Mouse (Mus musculus) monocyte, adult 5-6 weeks (primary cell): ENCODE data around the gene Mef2c. TPM values are rescaled to one million over a fixed set of nuclear protein-coding genes. Genes with fewer than 3 reads are reported as not detected.

Experiments
- ATAC-seq: fragments of 153-309, 156-312 bp; replicated peaks from 2 replicates; pipeline ENCODE4 v1.8.0; 2017; ENCODE audit warnings: mild to moderate bottlenecking; ENCODE audit not compliant: low TSS enrichment, insufficient number of reproducible peaks, severe bottlenecking, poor library complexity, low FRiP score
- total RNA-seq: library from RNA; stranded (forward); fragments of 200-1000, 200-491, 200-594 nt; gene quantifications from 3 replicates; pipeline ENCODE4 v1.2.3, GENCODE M21; 2017

The Mef2c gene
- total RNA-seq, 1 experiment from 2014 or later = 262 TPM

DNA sequence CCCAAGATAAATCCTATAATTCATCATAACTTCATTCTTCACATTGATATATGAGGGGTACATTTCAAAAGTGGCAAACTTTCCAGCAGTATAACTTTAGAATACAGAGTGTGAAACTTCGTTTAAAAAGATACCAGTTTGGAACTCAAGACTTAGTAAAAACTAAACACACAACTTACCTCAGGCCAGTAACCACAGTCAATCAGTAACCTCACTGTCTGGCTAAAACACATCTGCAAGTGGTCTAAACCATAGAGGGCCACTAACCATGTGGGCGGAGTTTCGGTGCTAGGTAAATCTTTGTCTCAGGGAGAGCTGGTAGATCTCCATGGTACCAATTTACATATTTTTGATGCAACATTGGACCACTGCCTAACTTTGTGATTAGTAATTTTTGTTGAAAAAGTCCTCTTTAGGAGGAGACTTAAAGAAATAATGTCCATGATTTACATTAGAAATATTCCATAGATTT, 93.9 kb downstream of the Mef2c start:
- no peak for ATAC-seq

- ATAC-seq = no peak
These were observed 96.5 kb downstream of the Mef2c start for GRCm38 (mm10) chr13:83600301-83600700.

DNA sequence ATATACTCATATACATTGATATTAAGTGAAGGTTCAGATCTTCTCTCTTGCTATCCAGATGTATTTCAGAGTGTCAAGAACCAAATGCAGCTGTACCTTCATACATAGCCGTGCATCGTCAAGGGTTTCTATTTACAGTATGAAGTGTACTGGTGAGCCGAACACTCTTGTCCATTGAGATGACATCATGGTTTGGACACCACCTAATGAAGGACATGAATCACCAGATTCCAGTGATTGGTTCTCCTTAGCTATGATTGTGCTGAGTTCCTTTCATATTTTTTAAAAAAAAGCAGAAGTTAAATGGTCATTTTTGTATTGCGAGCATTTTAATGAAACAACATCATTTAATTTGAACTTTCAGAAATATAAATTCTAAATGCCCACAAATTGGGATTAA, 97.9 kb downstream of the Mef2c start:
- ATAC-seq = peak; percentile 80; the same call in 1 of the 2 replicates

DNA sequence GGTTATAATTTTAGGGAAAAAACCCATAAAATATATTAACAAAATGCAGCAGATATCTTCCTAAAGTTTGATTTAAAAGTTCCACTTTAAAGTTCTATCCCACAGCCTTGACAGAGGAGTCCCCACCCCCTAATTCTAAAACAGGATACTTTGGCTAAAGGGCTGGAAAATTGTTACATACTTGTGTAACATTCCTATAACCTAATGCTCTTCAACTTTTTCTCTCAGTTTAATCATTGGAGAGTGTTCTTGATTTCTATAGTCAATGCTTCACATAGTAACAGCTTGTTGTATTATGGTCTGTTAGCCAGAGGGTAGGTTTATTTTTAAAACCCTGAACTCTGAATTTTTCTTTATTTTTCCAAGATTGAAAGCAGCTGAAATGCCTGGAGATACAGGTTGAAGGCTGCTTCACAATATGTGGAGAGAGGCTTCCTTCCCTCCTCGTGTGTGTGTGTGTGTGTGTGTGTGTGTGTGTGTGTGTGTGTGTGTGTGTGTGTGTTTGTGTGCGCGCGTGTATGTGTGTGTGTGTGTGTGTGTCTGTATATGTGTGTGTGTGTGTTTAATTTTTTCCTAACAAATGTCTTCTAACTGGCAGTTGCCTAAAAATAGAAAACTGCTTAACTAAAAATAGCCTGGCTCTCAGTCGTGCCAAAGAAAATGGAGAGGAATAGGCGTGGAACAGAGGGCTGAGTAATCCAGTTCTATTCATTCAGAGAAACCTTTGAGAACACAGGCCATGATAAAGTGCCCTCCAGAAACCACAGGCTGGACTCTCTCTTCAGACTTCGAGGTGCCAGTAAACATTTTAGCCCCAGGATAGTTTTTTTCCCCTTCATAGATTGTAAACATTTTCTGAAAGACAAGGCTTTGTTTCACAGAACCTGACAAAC, 99.8 kb downstream of the Mef2c start:
- no peak for ATAC-seq

DNA sequence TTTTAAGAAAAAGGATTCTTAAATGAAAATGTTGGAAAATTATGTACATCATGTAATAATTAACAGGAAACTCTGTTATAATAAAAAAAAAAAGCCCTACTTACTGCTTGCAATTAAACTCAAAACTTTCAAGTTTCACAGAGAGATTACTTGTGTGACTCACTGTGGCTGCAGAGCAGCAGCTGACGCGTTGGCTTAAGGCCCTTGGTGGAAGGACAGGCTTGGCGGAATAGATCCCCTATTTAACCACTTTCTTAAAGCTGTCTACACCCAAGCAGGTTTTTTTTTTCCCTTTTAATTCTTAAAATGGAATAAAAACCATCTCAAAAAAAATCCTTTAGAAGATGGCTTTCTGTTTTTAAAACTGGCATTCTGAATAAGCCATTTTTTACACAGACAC, 100.5 kb downstream of the Mef2c start:
- no peak for ATAC-seq

GRCm38 (mm10) chr13:83604785-83605184, 101.0 kb downstream of the Mef2c start:
- ATAC-seq = no peak; the same call in 1 of the 2 replicates

DNA sequence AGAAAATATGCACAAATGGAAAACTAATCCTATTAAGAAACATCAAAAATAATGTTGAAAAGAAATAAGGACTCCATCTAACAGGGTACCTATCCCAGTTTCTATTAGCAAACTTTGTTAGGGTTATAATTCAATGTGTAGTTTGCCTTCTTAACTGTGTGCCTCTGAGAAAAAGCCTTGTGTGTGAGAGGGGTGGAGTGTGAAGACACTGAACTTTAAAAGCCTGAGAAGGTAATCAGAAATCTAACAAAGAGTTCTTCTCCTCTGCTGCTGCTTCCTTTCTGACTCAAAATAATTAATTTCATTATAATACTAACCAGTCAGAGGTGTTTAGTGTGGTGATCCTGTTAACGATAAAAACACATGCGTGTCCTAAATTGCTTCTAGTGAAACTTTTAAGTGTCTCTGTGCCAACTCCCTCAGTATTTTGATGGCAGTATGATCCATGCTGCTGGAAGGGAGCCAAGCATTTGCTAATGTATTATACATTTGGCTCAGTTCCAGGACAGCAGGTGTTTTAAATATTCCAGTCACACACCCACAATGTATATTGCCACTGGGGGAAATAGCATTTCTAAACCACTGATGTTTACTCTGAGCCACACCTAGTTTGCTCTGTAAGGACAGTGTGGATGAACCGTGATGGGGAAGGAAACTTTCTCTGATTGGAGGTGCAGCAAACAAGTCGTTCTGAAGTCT, 104.2 kb downstream of the Mef2c start:
- peak; percentile 54; the same call in 1 of the 2 replicates for ATAC-seq

DNA sequence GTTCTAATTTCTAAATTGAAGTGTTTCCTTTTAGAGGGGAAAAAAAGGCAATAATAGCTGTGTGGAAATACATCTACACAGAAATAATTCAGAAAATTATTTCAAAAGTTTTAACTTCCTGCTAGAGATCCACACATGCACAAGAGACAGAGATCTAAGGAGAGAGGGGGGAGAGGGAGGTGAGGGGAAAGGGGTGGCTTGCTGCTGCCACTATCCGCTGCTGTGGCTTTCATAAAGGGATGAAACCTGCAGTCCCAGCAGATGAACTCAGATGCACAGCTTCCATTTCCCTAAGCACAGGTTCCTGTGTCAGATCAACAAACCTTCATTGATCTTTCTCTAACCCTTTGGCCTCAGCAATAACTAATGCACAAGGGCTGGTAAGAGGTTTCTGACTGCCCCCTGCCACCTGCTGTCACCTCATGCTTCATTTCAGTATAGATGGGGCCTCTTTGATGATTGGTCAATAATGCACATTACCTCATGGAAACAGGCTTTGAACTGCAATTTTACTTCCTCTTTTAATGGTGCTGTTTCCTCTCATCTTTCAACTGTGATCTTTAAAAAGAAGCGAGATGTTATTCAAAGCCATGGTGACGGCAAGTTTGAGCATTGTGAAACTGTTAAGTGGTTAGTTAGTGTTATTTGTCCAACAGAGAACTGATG, 105.2 kb downstream of the Mef2c start:
- ATAC-seq = peak; percentile 85

DNA sequence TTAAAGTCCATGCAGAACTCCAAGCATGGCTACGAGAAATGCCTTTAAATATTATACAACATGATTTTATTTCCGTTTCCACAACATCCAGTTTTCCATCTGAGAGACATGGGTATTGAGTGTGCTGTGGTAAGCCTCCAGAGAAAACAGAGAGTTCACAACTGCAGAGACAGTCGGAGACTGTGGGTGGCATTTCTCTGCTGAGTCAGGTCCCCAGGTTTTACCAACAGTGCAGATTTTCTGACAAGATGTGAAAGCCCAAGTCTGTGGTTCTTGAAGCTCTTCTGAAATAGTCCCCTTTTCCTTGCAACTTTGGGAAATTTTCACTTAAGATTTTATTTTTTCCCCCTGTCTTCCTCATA, 105.7 kb downstream of the Mef2c start:
- no peak for ATAC-seq

- ATAC-seq = no peak
These were observed 106.3 kb downstream of the Mef2c start for GRCm38 (mm10) chr13:83610124-83610523.

- ATAC-seq = no peak
These were observed 108.4 kb downstream of the Mef2c start for GRCm38 (mm10) chr13:83612195-83612594.

GRCm38 (mm10) chr13:83615875-83616274, 112.0 kb downstream of the Mef2c start:
- no peak for ATAC-seq

- ATAC-seq = no peak
These were observed 120.8 kb downstream of the Mef2c start for GRCm38 (mm10) chr13:83624651-83625050.

DNA sequence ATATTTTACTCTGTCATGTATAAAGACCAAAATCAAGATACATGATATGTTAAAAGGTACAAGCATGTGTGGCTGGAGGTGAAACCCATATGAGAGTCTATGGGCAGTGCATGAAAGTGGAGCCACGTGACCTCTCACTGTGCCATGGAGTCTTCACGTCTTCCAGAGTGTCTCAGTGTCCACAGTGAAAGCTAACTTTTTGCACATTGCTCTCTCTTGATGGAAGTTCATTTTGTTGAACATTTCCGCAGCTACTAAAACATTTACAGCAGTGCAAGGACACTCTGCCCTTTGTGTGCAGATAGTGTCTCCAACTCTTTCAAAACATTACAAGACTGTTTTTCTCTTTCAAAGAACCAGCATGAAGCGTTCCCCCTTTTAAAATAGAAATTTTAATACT, 123.6 kb downstream of the Mef2c start:
- no peak for ATAC-seq

DNA sequence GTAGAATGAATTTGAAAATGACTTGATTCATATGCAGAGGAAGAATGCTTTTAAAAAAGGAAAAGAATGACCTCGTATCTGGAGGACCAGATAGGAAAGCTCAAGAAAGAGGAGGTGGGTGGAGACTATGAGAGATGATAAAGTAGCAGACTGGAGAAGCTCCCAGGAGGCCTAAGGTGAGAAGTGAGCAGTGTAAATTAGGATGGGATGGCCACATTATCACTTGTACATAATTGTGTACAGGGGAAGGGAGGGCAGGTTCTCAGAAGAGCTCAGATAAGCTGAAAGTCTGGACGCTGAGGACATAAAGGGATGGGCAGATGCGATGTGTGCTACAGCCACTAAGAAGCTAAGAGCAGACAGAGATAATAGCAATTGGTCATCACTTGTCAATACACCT, 124.3 kb downstream of the Mef2c start:
- no peak for ATAC-seq

GRCm38 (mm10) chr13:83633155-83633554, 129.3 kb downstream of the Mef2c start:
- ATAC-seq = peak; percentile 79

DNA sequence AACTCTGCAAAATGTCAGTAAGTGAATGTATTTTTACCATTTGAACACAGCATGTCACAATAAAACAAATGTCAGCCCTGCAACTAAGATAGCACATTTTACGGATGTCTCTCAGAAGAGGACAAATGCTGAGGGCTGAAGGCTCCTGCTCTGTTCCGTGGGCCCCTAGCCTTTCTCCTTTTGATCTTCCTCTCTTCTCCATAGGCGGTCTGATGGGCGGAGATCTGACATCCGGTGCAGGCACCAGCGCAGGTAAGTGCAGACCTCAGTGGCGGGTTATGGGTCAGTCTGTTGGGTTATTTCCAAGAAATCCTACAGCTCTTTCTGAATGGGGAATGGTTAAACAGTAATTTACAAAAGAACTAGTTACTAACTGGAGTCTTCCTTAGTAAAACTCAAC, 131.4 kb downstream of the Mef2c start:
- ATAC-seq = no peak

DNA sequence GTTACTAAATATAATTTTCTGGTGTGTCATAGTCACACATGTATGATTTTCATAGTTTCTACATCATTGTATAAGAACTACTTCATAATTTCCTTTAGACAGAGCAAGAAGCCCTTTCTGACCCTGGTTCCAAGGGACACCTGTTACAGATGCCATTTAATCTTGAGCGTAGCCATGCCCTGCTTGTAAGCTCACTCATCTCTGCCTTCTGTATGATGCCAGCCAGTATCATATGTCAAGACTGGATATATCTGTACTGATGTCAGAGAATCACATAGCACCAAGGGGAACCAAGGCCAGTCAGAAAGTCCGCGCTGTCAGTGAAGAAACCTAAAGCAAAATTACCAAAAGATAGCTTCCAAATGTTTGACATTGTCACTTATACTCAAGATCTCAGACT, 133.8 kb downstream of the Mef2c start:
- no peak for ATAC-seq

DNA sequence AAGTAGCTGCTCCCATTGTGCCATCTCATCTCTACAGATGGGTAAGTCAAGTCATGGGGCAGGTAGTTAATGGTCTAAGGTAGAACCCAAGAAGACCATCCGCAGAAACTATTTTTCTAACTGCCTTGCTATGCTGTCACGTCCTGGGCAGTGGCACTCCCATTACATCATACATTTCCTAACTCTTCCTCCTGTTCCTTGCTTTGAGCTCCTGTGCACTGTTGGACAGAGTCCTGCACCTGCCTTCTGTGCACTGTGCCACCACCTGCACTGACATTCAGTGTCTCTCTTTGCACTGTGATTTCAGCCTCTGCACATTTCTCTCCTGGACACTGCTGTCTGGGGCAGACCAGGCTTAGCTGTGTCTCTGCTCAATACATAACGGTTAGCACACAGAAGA, 134.9 kb downstream of the Mef2c start:
- ATAC-seq = no peak
